Mouse (Mus musculus): ENCODE results near the gene Cxcr5. TPM values are rescaled to one million over a fixed set of nuclear protein-coding genes. Genes with fewer than 3 reads are reported as not detected.
A peak's percentile ranks its signal among the peaks of the same experiment; 100 is the strongest.

Cxcr5 gene
- total and polyA plus RNA-seq, 2 experiments from 2014 or later, result not detected

DNA sequence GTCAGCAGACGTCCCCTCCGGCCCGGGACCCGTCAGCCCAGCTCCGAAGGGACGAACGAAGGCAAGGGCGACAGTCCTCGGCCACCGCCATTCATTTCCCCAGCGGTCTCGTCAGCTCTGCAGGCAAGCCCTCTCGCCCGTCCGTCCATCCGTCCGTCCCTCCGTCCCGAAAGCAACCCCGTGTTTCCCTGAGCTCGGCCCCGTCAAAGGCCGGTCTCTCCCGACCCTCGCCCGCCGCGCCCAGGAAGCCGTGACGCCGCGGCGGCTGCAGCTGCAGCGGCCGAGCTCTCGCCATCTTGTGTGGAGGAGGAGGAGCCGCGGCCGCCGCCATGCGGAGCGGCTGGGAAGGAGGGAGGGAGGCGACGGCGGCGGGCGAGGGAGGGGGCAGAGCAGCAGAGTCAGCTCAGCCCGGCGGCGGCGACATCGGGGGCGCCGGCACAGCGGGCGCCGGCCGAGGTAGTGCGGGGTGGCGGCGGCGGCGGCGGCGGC, 42.7 kb upstream of the Cxcr5 start:
- H3K27me3 ChIP-seq (ENCODE audit: insufficient read depth, low read length), result no peaks in the 10 kb centered on the region
- no peaks in the 10 kb centered on the region for H3K9me3 ChIP-seq (ENCODE audit: low read length)
- TF ChIP-seq CTCF (IDR thresholded peaks at IDR 0.05; ENCODE audit: low read depth), result peak; percentile 39
- peak overlapping the region; percentile 97 for H3K4me2 ChIP-seq (ENCODE audit: low read depth)
- peaks cover 4% of the 10 kb centered on the region; the same call in 1 of the 2 replicates for H3K4me1 ChIP-seq (ENCODE audit: insufficient read depth)
- peak overlapping the region; percentile 100 for H3K9ac ChIP-seq
- 2% methylated on average over 35 of the region's 65 CpGs for WGBS
- 0 out of 2 replicates have a peak, but pooled peaks cover 10% of the 10 kb centered on the region for H3K36me3 ChIP-seq (ENCODE audit: insufficient read depth)
- peak overlapping the region; percentile 100 for H3K4me3 ChIP-seq (ENCODE audit: low read depth, low read length)
- ATAC-seq (peak; percentile 85), DNase-seq (peak; percentile 84)
- peak overlapping the region; percentile 100 for H3K27ac ChIP-seq (ENCODE audit: low read depth, low read length)

DNA sequence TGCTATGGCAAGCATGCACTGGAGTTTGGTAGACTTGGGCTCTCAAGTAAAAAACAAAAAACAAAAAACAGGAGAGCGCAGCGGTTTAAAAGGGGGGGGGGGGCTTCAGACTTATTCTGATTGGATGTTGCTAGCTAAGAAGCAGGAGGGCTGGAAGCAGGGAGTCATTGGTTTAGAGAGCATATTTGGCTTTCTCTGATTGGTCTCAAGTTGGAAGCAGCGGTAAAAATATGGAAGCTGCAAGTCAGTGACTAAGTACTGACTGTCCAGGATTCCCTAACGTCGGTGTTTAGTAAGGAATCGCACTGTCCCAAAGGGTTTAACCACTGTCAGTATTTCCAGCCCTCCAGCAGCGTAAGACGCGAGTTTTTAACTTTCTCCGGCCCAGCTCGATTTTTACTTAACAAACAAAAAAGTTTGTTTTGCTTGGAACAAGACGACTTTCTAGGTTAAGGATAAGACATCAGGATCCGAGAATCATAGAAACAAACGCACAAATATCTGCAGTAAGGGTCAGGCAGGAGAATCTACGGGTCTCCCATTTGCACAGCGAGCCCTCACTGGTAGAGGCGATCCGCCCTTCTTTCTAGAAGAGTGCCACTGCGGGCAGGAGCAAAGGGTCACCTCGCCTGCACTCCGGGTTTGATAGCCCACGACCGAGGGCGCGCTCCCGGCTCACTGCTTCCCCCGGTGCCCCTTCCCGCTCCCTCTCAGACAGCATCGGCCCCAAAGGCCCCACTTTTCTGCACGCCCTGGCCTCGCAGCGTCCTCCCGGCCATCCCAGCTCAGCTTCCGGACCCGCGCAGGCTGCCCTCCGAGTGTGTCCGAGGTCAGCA, 42.0 kb upstream of the Cxcr5 start:
- peak overlapping the region; percentile 100 for H3K4me3 ChIP-seq (ENCODE audit: low read depth, low read length)
- H3K4me2 ChIP-seq (ENCODE audit: low read depth), result peak overlapping the region; percentile 97
- H3K27ac ChIP-seq (ENCODE audit: low read depth, low read length), result peak overlapping the region; percentile 100
- H3K9me3 ChIP-seq (ENCODE audit: low read length), result no peaks in the 10 kb centered on the region
- peak; percentile 81 for ATAC-seq
- H3K36me3 ChIP-seq (ENCODE audit: insufficient read depth), result 0 out of 2 replicates have a peak, but pooled peaks cover 9% of the 10 kb centered on the region
- DNase-seq, result peak; percentile 85
- peak overlapping the region; percentile 100 for H3K9ac ChIP-seq
- no peaks in the 10 kb centered on the region for H3K27me3 ChIP-seq (ENCODE audit: insufficient read depth, low read length)
- H3K4me1 ChIP-seq (ENCODE audit: insufficient read depth), result peaks cover 4% of the 10 kb centered on the region; the same call in 1 of the 2 replicates
- TF ChIP-seq CTCF (IDR thresholded peaks at IDR 0.05; ENCODE audit: low read depth), result no peak
- under 1% methylated on average over 38 of the region's 38 CpGs for WGBS

DNA sequence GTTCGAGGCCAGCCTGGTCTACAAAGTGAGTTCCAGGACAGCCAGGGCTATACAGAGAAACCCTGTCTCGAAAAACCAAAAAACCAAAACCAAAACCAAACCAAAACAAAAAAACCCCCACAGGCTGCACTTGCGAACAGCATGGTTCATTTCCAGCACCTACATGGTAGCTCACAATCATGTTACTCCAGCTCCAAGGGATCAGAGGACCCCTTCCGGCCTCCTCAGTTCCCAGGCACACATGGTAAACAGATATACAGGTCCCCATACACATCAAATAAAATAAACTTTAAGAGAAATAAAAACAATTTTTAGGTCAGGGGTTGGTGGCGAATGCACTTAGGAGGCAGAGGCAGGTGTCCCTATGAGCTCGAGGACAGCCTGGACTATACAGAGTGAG, 41.1 kb upstream of the Cxcr5 start:
- DNase-seq (no peak), ATAC-seq (no peak)
- Histone ChIP-seq H3K36me3 (ENCODE audit: insufficient read depth) (0 out of 2 replicates have a peak, but pooled peaks cover 5% of the 10 kb centered on the region), H3K27me3 (ENCODE audit: insufficient read depth, low read length) (no peaks in the 10 kb centered on the region), H3K9me3 (ENCODE audit: low read length) (no peaks in the 10 kb centered on the region), H3K4me1 (ENCODE audit: insufficient read depth) (peaks cover 4% of the 10 kb centered on the region; the same call in 1 of the 2 replicates), H3K9ac (no peak overlapping the region), H3K4me3 (ENCODE audit: low read depth, low read length) (no peak overlapping the region), H3K4me2 (ENCODE audit: low read depth) (peak overlapping the region; percentile 97), H3K27ac (ENCODE audit: low read depth, low read length) (no peak overlapping the region)
- 73% methylated on average over 6 of the region's 6 CpGs for WGBS
- no peak for TF ChIP-seq CTCF (IDR thresholded peaks at IDR 0.05; ENCODE audit: low read depth)

DNA sequence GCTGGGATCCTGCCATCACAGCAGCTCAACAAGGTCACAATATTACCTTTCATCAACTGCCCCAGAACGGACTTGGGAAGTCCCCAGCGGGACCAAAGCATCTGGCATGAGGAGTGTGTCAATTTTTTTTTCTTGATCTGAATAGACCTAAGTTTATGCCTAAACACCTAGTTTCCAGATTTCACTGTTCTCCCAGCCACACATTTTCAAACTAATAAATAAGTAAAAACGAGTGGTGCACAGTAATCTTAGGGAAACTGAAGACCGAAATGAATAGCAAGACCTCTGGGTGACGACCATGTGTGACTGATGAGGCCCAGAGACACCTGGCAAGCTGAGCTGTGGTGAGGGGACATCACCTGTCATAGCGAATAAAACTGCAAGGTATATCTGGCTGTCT, 39.1 kb upstream of the Cxcr5 start:
- Histone ChIP-seq H3K9ac (no peak overlapping the region), H3K27ac (ENCODE audit: low read depth, low read length) (no peak overlapping the region), H3K9me3 (ENCODE audit: low read length) (no peaks in the 10 kb centered on the region), H3K4me3 (ENCODE audit: low read depth, low read length) (no peak overlapping the region), H3K27me3 (ENCODE audit: insufficient read depth, low read length) (no peaks in the 10 kb centered on the region), H3K36me3 (ENCODE audit: insufficient read depth) (no peaks in the 10 kb centered on the region), H3K4me1 (ENCODE audit: insufficient read depth) (no peaks in the 10 kb centered on the region), H3K4me2 (ENCODE audit: low read depth) (no peak overlapping the region)
- WGBS, result 86% methylated on average over 6 of the region's 6 CpGs
- ATAC-seq, result no peak
- no peak for DNase-seq
- no peak for TF ChIP-seq CTCF (IDR thresholded peaks at IDR 0.05; ENCODE audit: low read depth)

DNA sequence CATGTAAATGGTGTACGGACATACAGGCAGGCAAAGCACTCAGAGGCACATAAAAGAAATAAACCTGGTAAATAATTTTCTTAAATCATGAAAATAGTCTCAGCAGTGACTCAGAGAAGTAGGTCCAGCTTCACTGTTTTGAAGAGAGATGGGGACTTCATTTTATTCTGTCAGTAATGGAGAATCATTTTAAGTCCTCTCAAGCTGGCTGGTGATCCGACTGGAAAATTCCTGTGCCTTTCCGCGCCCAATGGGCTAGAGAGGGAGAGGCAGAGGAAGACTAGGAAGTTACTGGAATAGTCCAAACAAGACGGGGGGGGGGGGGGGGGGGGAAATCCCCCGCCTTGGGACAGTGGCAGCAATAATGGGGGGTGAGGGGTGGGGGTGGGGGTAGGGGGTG, 37.9 kb upstream of the Cxcr5 start:
- no peaks in the 10 kb centered on the region for H3K36me3 ChIP-seq (ENCODE audit: insufficient read depth)
- no peak for TF ChIP-seq CTCF (IDR thresholded peaks at IDR 0.05; ENCODE audit: low read depth)
- no peak overlapping the region for H3K9ac ChIP-seq
- DNase-seq (no peak), ATAC-seq (no peak)
- H3K4me1 ChIP-seq (ENCODE audit: insufficient read depth), result no peaks in the 10 kb centered on the region
- no peaks in the 10 kb centered on the region for H3K9me3 ChIP-seq (ENCODE audit: low read length)
- H3K27ac ChIP-seq (ENCODE audit: low read depth, low read length), result no peak overlapping the region
- H3K4me3 ChIP-seq (ENCODE audit: low read depth, low read length), result no peak overlapping the region
- no peaks in the 10 kb centered on the region for H3K27me3 ChIP-seq (ENCODE audit: insufficient read depth, low read length)
- no peak overlapping the region for H3K4me2 ChIP-seq (ENCODE audit: low read depth)
- 27% methylated on average over 5 of the region's 6 CpGs for WGBS

DNA sequence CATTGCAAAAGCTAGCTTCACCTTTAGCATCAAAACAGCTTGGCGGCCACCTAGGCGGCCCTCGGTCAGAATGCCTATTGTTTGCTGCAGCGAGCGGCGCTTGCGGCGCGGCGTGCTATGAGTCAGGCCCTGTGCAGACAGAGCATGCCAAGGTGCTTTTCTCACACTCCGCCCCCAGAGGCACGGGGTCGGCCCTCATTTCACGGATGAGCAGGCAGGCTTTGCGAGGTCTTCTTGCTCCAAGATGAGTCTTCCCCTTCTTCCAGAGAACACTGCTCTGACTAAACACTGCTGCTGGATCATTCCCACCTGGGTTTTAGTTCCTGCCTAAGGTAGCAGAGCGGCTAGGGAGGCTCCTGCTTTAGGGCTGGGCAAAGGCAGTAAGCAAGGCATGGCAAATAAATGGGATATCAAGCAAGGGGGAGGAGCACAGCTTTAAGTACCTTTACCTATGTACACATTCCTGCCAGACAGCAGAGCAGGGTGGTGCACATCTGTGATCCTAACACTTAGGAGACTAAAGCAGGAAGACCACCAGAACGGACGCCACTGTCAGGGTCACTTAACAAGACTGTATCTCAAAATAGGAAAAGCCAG, 37.3 kb upstream of the Cxcr5 start:
- no peak for TF ChIP-seq CTCF (IDR thresholded peaks at IDR 0.05; ENCODE audit: low read depth)
- H3K4me2 ChIP-seq (ENCODE audit: low read depth), result peak overlapping the region; percentile 33
- H3K27me3 ChIP-seq (ENCODE audit: insufficient read depth, low read length), result no peaks in the 10 kb centered on the region
- peak overlapping the region; percentile 11; the same call in 1 of the 2 replicates for H3K4me3 ChIP-seq (ENCODE audit: low read depth, low read length)
- H3K36me3 ChIP-seq (ENCODE audit: insufficient read depth), result no peaks in the 10 kb centered on the region
- ATAC-seq (peak; percentile 32; the same call in 1 of the 2 replicates), DNase-seq (peak; percentile 47)
- H3K9me3 ChIP-seq (ENCODE audit: low read length), result no peaks in the 10 kb centered on the region
- H3K4me1 ChIP-seq (ENCODE audit: insufficient read depth), result no peaks in the 10 kb centered on the region
- H3K27ac ChIP-seq (ENCODE audit: low read depth, low read length), result no peak overlapping the region
- 5% methylated on average over 18 of the region's 18 CpGs for WGBS
- no peak overlapping the region for H3K9ac ChIP-seq

DNA sequence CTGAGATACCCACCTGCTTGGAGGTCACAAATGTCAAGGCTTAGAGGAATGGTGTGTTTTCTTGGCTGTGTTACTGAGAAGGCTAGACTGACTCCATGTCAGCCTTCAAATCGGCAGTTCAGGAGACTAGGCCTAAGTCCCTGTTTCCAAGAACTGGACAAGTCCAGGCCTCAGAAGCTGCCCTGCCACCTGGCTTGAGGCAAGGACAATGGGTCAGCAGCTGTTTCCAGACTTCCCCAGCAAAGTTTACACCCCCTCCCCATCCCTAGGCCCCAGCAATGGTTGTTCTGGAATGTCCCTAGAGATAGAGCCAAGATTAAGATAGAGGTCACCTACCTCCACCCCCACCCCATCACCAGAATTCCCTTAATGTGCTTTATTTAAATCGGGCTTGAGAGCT, 36.1 kb upstream of the Cxcr5 start:
- Histone ChIP-seq H3K9ac (no peak overlapping the region), H3K27ac (ENCODE audit: low read depth, low read length) (no peak overlapping the region), H3K4me2 (ENCODE audit: low read depth) (no peak overlapping the region), H3K4me3 (ENCODE audit: low read depth, low read length) (no peak overlapping the region), H3K4me1 (ENCODE audit: insufficient read depth) (no peaks in the 10 kb centered on the region), H3K9me3 (ENCODE audit: low read length) (no peaks in the 10 kb centered on the region), H3K27me3 (ENCODE audit: insufficient read depth, low read length) (no peaks in the 10 kb centered on the region), H3K36me3 (ENCODE audit: insufficient read depth) (no peaks in the 10 kb centered on the region)
- no peak for TF ChIP-seq CTCF (IDR thresholded peaks at IDR 0.05; ENCODE audit: low read depth)
- ATAC-seq, result no peak
- DNase-seq, result no peak
- WGBS, result 90% methylated on average over 2 of the region's 2 CpGs

Data from forebrain, postnatal 0 days (tissue).